Mouse (Mus musculus) olfactory bulb, adult 2 months (tissue): ENCODE data around the gene Ltf.

Experiments
- CTCF ChIP-seq: fragments of 200-500 bp; IDR thresholded peaks from 2 replicates; pipeline ENCODE4 v1.5.1; 2012; ENCODE audit warnings: low read depth, mild to moderate bottlenecking, low read length, moderate library complexity; ENCODE audit not compliant: insufficient read depth
- POLR2A ChIP-seq: fragments of 200-500 bp; IDR thresholded peaks from 2 replicates; pipeline ENCODE4 v1.6.1; 2012; ENCODE audit warnings: mild to moderate bottlenecking, low read depth, low read length, moderate library complexity; ENCODE audit not compliant: insufficient read depth

GRCm38 (mm10) chr9:111056798-111057543 lies 37.9 kb downstream of the Ltf start, which contains the start of gene Ccrl2:
- no peak for TF ChIP-seq CTCF
- no peak for TF ChIP-seq POLR2A
